Mouse (Mus musculus) intestine, postnatal 0 days (tissue): Measurements from ENCODE around the gene Zfp523. TPM values are rescaled to one million over a fixed set of nuclear protein-coding genes. Genes with fewer than 3 reads are reported as not detected.

Source experiments
- ATAC-seq: fragments of 200-750 bp; cut with Nextera tagmentation; 2 replicates; pipeline ENCODE4 v1.8.0; 2017; ENCODE audit warnings: mild to moderate bottlenecking, moderate TSS enrichment, moderate library complexity
- H3K27ac ChIP-seq: fragments of 300-500 bp; sonication (generic); 2 replicates; pipeline ENCODE4 v1.5.1; 2014; ENCODE audit warnings: mild to moderate bottlenecking, low read depth, low read length, moderate library complexity
- H3K27me3 ChIP-seq: fragments of 300-500 bp; sonication (generic); replicated peaks from 2 replicates; pipeline ENCODE4 v1.6.1; 2014; ENCODE audit warnings: low read length, mixed read lengths; ENCODE audit not compliant: control insufficient read depth, insufficient read depth
- H3K36me3 ChIP-seq: fragments of 300-500 bp; sonication (generic); 2 replicates; pipeline ENCODE4 v1.6.1; 2014; ENCODE audit warnings: mild to moderate bottlenecking, moderate library complexity; ENCODE audit not compliant: control insufficient read depth, insufficient read depth
- H3K4me1 ChIP-seq: fragments of 300-500 bp; sonication (generic); replicated peaks from 2 replicates; pipeline ENCODE4 v1.6.1; 2014; ENCODE audit warnings: antibody characterized with exemption, low read length, mixed read lengths; ENCODE audit not compliant: control insufficient read depth, insufficient read depth
- H3K4me2 ChIP-seq: fragments of 300-500 bp; sonication (generic); replicated peaks from 2 replicates; pipeline ENCODE4 v1.6.1; 2014; ENCODE audit warnings: low read depth, mild to moderate bottlenecking, moderate library complexity
- H3K4me3 ChIP-seq: fragments of 300-500 bp; sonication (generic); 2 replicates; pipeline ENCODE4 v1.5.1; 2014; ENCODE audit warnings: low read depth, low read length
- H3K9ac ChIP-seq: fragments of 300-500 bp; sonication (generic); 2 replicates; pipeline ENCODE4 v1.6.1; 2014; ENCODE audit warnings: mild to moderate bottlenecking, low read depth, low read length
- H3K9me3 ChIP-seq: fragments of 300-500 bp; sonication (generic); 2 replicates; pipeline ENCODE4 v1.6.1; 2016; ENCODE audit warnings: mixed run types; ENCODE audit not compliant: control insufficient read depth
- CTCF ChIP-seq: sonication (generic); IDR thresholded peaks from 2 replicates; pipeline ENCODE4 v1.5.1; 2016; ENCODE audit warnings: low read depth, mild to moderate bottlenecking, control low read depth, antibody characterized with exemption, moderate library complexity
- WGBS: fragments of 180-500 bp; shearing (Covaris S2); extraction: QIAGEN DNeasy Blood & Tissue Kit; methylation state at CpG from one replicate; pipeline ENCODE4 v1.1.7; 2014; 5-methylcytosine and 5-hydroxymethylcytosine counted together
- polyA plus RNA-seq: library from polyadenylated mRNA; unstranded; fragments of >200 nt; fragmentation: Nextera tagmentation; extraction: Ambion mirVana; gene quantifications from 2 replicates; pipeline ENCODE4 v1.2.1, GENCODE M21; 2015

Zfp523 gene
- polyA plus RNA-seq, 1 experiment from 2014 or later: 11.6 TPM

DNA sequence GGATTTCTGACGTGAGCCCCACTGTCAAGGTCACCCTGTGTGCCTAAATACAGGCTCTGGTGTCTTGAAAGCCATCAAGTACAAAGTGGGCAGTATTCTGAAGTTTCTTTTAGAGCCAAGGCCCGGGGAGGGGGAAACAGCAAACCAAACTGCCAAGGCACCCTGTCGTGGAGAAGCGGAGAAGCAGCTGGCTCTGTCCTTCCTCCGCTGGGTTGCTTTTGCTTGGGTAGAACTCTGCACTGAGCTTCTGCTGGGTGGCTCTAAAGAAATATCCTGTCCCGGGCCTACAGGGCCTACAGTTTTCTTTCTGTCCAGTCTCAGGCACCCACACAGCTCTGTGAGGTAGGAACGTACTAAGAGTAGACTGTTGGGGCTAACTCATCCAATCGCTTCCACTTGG lies 30.2 kb downstream of the Zfp523 start:
- H3K9ac ChIP-seq: peak overlapping the region; percentile 48; the same call in 1 of the 2 replicates

DNA sequence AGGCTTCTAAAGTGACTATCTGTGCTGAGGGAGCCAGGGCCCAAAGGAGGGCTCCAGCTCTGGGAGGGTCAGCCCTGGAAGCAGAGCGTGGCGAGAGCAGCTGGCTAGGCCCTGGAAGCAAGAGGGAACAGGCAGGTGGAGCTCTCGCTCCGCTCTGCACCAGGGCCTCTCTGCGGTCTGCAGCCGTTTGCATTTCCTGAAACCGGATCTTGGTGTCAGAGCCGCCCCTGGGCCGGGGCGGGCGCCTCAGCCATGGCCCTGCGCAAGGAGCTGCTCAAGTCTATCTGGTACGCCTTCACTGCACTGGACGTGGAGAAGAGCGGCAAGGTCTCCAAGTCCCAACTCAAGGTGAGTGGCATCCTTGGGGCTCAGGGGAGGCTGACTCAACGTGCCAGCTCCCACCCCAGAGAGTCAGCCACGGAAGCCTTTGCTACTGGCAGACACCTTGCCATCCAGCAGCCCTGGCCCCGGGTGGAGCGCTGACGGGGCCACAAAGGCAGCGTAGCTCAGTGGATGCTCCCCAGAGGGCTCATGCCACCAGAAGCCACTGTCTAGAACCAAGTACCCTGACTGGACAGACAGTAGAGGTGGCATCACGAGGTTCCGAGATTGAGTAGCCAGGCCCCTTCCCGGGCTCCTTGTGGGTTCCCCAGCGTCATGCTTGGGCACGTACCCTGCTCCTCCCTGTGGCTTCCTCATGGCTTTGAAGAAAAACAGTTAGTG lies 30.8 kb downstream of the Zfp523 start, which contains the start of gene Def6:
TSS of gene Def6 (plus strand) at position 188 of the 723 bp plus-strand sequence.
- H3K4me1 ChIP-seq: no peaks in the 10 kb centered on the region

More for the DNA sequence above, 30.2 kb downstream of the Zfp523 start:
- H3K36me3 ChIP-seq: peaks cover 14% of the 10 kb centered on the region
- no peak overlapping the region for H3K4me3 ChIP-seq
- WGBS: 68% methylated on average over 8 of the region's 8 CpGs
- no peaks in the 10 kb centered on the region for H3K27me3 ChIP-seq
- no peaks in the 10 kb centered on the region for H3K4me1 ChIP-seq
- ATAC-seq: no peak
- H3K4me2 ChIP-seq: no peak overlapping the region
- TF ChIP-seq CTCF: no peak
- no peak overlapping the region for H3K27ac ChIP-seq
- H3K9me3 ChIP-seq: no peaks in the 10 kb centered on the region

DNA sequence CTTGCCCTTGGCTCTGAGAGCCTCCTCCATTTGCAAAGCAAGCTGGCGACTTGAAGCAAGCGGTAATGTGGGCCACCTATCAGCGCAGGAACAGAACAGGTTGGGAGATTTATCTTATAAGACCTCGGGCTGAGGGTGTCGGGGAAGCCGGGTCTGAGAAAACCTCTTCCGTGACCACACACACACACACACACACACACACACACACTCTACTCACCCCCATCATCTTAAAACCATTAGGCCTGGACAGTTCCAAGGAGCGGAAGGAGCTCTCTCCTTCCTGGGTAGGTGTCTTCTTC lies 31.3 kb downstream of the Zfp523 start:
- Histone ChIP-seq H3K27ac (no peak overlapping the region), H3K27me3 (no peaks in the 10 kb centered on the region), H3K36me3 (peaks cover 3% of the 10 kb centered on the region), H3K9ac (0 out of 2 replicates have a peak overlapping the region, but pooled peaks have one; percentile 48), H3K9me3 (no peaks in the 10 kb centered on the region), H3K4me1 (no peaks in the 10 kb centered on the region), H3K4me3 (peak overlapping the region; percentile 26), H3K4me2 (peak overlapping the region; percentile 61)
- WGBS: 83% methylated on average over 8 of the region's 8 CpGs
- no peak for TF ChIP-seq CTCF
- ATAC-seq: no peak

More for the DNA sequence above, 30.8 kb downstream of the Zfp523 start, which contains the start of gene Def6:
- Histone ChIP-seq H3K36me3 (peaks cover 8% of the 10 kb centered on the region), H3K27ac (no peak within 1 kb of the TSS), H3K4me2 (peak within 1 kb of the TSS; percentile 61), H3K9ac (peak within 1 kb of the TSS; percentile 48; the same call in 1 of the 2 replicates), H3K27me3 (no peaks in the 10 kb centered on the region), H3K9me3 (no peaks in the 10 kb centered on the region), H3K4me3 (peak within 1 kb of the TSS; percentile 26)
- peak; percentile 61; the same call in 1 of the 2 replicates for ATAC-seq
- peak; percentile 84 for TF ChIP-seq CTCF
- WGBS: 22% methylated on average over 26 of the region's 26 CpGs

DNA sequence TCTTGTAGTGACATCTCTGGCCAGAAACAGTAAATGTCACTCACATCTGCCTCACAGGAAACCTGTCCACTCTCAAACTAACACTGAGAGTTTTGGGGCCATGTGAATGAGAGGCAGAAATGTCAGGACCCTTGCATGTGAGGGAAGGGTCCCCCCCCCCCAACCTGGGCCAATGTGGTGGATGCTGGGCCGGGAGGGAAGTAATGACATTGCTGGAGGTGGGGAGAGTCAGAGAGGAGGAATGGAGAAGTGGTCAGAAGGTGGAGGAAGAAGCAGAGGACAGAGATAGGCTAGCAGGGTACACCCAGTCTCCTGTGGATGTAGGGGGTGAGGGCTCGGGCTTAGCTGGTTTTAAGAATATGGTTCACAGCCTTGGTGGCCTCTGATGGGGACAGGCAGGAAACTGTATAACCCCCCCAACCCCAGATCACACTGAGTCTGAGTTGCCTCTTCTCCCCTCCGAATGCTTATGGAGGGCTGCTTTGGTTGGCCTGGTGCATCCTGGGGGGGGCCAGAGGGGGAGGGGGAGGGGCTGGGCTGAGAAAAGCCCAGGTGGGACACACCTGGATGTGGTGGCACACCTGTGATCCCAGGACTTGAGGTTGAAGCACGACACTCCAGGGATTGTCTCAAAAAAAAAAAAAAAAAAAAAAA lies 32.7 kb downstream of the Zfp523 start:
- Histone ChIP-seq H3K9ac (no peak overlapping the region), H3K9me3 (no peaks in the 10 kb centered on the region), H3K4me3 (no peak overlapping the region), H3K27ac (no peak overlapping the region), H3K36me3 (no peaks in the 10 kb centered on the region), H3K27me3 (no peaks in the 10 kb centered on the region), H3K4me2 (no peak overlapping the region), H3K4me1 (no peaks in the 10 kb centered on the region)
- TF ChIP-seq CTCF: no peak
- ATAC-seq: no peak
- WGBS: 70% methylated on average over 4 of the region's 4 CpGs

DNA sequence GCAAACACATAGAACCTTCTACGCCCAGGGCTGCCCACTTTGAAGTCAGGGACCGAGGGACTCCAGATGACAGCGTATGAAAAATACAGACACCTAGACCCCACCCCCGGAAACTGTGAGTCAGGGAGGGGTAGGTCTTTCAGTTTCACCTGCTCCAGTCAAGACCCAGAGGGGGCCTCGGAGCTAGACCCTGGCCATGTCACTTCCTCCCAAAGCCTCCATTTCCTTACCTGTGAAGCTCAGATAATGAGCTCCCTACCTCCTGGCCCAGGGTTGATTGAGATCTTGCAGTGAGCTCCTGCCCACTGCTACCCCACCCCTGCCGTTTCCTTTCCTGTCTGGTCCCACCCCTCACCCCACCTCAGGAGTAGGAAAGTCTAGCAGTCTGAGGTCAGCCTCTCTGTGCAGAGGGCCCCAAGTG lies 35.0 kb downstream of the Zfp523 start:
- Histone ChIP-seq H3K4me1 (no peaks in the 10 kb centered on the region), H3K4me3 (no peak overlapping the region), H3K27me3 (no peaks in the 10 kb centered on the region), H3K27ac (no peak overlapping the region), H3K36me3 (no peaks in the 10 kb centered on the region), H3K9me3 (no peaks in the 10 kb centered on the region), H3K4me2 (no peak overlapping the region), H3K9ac (no peak overlapping the region)
- ATAC-seq: 0 out of 2 replicates have a peak, but pooled peaks have one; percentile 15
- 61% methylated on average over 6 of the region's 6 CpGs for WGBS
- no peak for TF ChIP-seq CTCF

DNA sequence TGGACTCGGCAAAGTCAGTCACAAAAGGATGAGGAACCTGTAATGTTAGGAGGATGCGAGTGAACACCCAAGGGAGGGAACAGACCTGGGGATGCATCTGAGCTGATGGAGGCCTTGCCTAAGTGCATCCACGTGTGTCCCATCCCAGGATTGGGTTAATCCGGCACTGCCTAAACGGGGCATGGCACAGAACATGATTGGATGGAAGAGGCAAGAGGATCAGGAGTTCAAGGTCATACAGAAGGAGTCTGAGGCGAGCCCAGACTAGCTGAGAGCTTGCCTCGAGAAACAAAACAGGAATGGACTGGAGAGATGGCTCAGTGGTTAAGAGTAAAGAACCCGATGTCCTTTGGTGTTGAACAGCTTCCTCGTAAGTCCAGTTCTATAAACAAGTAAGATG lies 35.5 kb downstream of the Zfp523 start:
- H3K27me3 ChIP-seq: no peaks in the 10 kb centered on the region
- no peaks in the 10 kb centered on the region for H3K36me3 ChIP-seq
- no peak overlapping the region for H3K27ac ChIP-seq
- 0 out of 2 replicates have a peak, but pooled peaks have one; percentile 5 for ATAC-seq
- no peak overlapping the region for H3K4me2 ChIP-seq
- no peak overlapping the region for H3K4me3 ChIP-seq
- TF ChIP-seq CTCF: no peak
- no peak overlapping the region for H3K9ac ChIP-seq
- H3K9me3 ChIP-seq: no peaks in the 10 kb centered on the region
- H3K4me1 ChIP-seq: no peaks in the 10 kb centered on the region
- WGBS: 43% methylated on average over 9 of the region's 9 CpGs
